Mouse (Mus musculus) CH12.LX (cell line): ENCODE measurements at regions not wholly inside any gene's neighbourhood (a gene's known extent, or its start where the extent isn't known, plus 50 kb on each side); places are given as distances from the start of the nearest gene placed in this dataset.

Source experiments
- DNase-seq: peaks from one replicate; pipeline ENCODE4 v3.0.0-alpha.2; 2013; ENCODE audit errors: extremely low read depth
- H3K27ac ChIP-seq: 2 replicates; pipeline ENCODE4 v1.5.1; 2012; ENCODE audit warnings: low read depth, mild to moderate bottlenecking, control low read depth, moderate library complexity; ENCODE audit not compliant: insufficient read depth
- H3K27me3 ChIP-seq: replicated peaks from 2 replicates; pipeline ENCODE3; 2012; ENCODE audit warnings: inconsistent platforms
- H3K36me3 ChIP-seq, 2 experiments: replicated peaks in 1 of 2; 2 replicates each; pipeline versions ENCODE3 to v1.6.1; 2012; ENCODE audit warnings: inconsistent platforms in 1 of 2, low read length in 1 of 2, mild to moderate bottlenecking in 1 of 2, mixed read lengths in 1 of 2, moderate library complexity in 1 of 2; ENCODE audit not compliant: control insufficient read depth in 1 of 2, insufficient read depth in 1 of 2
- H3K4me1 ChIP-seq, 2 experiments: 2 replicates each; pipeline ENCODE4 v1.6.1; 2012; ENCODE audit warnings: inconsistent platforms in 1 of 2, moderate library complexity in 1 of 2; ENCODE audit not compliant: insufficient read depth in 2 of 2, control insufficient read depth in 1 of 2
- H3K4me2 ChIP-seq: 2 replicates; pipeline ENCODE4 v1.6.1; 2012; ENCODE audit warnings: low read depth, mild to moderate bottlenecking, control low read depth; ENCODE audit not compliant: poor library complexity, insufficient read depth, severe bottlenecking
- H3K4me3 ChIP-seq, 3 experiments: fragments of 150-350 bp in 1 of 3; sonication (generic) in 1 of 3; replicated peaks in 1 of 3; 2 replicates each; pipeline versions ENCODE3 to v1.5.1; 2011 to 2012; ENCODE audit warnings: low read depth in 2 of 3, low read length in 2 of 3, mild to moderate bottlenecking in 2 of 3, moderate library complexity in 2 of 3, control low read depth in 1 of 3, improper control_type of control experiment in 1 of 3, inconsistent platforms in 1 of 3, mixed read lengths in 1 of 3; ENCODE audit not compliant: poor library complexity in 1 of 3
- H3K79me2 ChIP-seq: replicated peaks from 2 replicates; pipeline ENCODE4 v1.6.1; 2012; ENCODE audit warnings: mild to moderate bottlenecking, moderate library complexity; ENCODE audit not compliant: control insufficient read depth, poor library complexity, insufficient read depth, severe bottlenecking; ENCODE audit errors: extremely low read depth
- H3K9ac ChIP-seq: 2 replicates; pipeline ENCODE4 v1.6.1; 2012; ENCODE audit warnings: low read depth, mild to moderate bottlenecking, control low read depth, moderate library complexity; ENCODE audit not compliant: insufficient read depth
- H3K9me3 ChIP-seq: replicated peaks from 2 replicates; pipeline ENCODE3; 2012; ENCODE audit warnings: low read length, inconsistent platforms, mixed read lengths
- CHD2 ChIP-seq: IDR thresholded peaks from 2 replicates; pipeline ENCODE4 v1.6.1; 2011; ENCODE audit warnings: low read length, improper control_type of control experiment
- CTCF ChIP-seq, 2 experiments: IDR thresholded peaks in 1 of 2; conservative IDR thresholded peaks in 1 of 2; 2 replicates each; pipeline ENCODE4 v1.5.1; 2011 to 2012; ENCODE audit warnings: low read depth in 2 of 2, low read length in 2 of 2, improper control_type of control experiment in 1 of 2, inconsistent platforms in 1 of 2, mild to moderate bottlenecking in 1 of 2, moderate library complexity in 1 of 2
- JUN ChIP-seq: IDR thresholded peaks from 2 replicates; pipeline ENCODE4 v1.6.1; 2011; ENCODE audit warnings: low read depth, mild to moderate bottlenecking, low read length, improper control_type of control experiment, moderate library complexity; ENCODE audit not compliant: insufficient read depth
- KAT2A ChIP-seq: IDR thresholded peaks from 2 replicates; pipeline ENCODE4 v1.6.1; 2012; ENCODE audit warnings: low read length, improper control_type of control experiment, inconsistent platforms; ENCODE audit not compliant: insufficient replicate concordance
- MEF2A ChIP-seq: IDR thresholded peaks from 2 replicates; pipeline ENCODE4 v1.6.1; 2014; ENCODE audit warnings: low read depth, mild to moderate bottlenecking, inconsistent platforms, low read length, improper control_type of control experiment, borderline replicate concordance
- PAX5 ChIP-seq: IDR thresholded peaks from 2 replicates; pipeline ENCODE4 v1.6.1; 2012; ENCODE audit warnings: low read length, inconsistent platforms, mixed read lengths
- RAD21 ChIP-seq: IDR thresholded peaks from 2 replicates; pipeline ENCODE4 v1.6.1; 2011; ENCODE audit warnings: low read depth, mild to moderate bottlenecking, low read length, improper control_type of control experiment, moderate library complexity
- SMC3 ChIP-seq: IDR thresholded peaks from 2 replicates; pipeline ENCODE4 v1.6.1; 2011; ENCODE audit warnings: low read depth, low read length, improper control_type of control experiment
- TBP ChIP-seq: conservative IDR thresholded peaks from 2 replicates; pipeline ENCODE4 v1.6.1; 2011; ENCODE audit warnings: low read depth, low read length, improper control_type of control experiment
- UBTF ChIP-seq: IDR thresholded peaks from 2 replicates; pipeline ENCODE4 v1.6.1; 2012; ENCODE audit warnings: low read depth, mild to moderate bottlenecking, inconsistent platforms, low read length, improper control_type of control experiment, moderate library complexity
- USF2 ChIP-seq: conservative IDR thresholded peaks from 2 replicates; pipeline ENCODE4 v1.6.1; 2011; ENCODE audit warnings: low read depth, low read length, improper control_type of control experiment
- ZKSCAN1 ChIP-seq: IDR thresholded peaks from 2 replicates; pipeline ENCODE4 v1.6.1; 2012; ENCODE audit warnings: low read depth, inconsistent platforms, low read length, improper control_type of control experiment, borderline replicate concordance
- ZMIZ1 ChIP-seq: IDR thresholded peaks from 2 replicates; pipeline ENCODE4 v1.6.1; 2012; ENCODE audit warnings: low read depth, mild to moderate bottlenecking, inconsistent platforms, low read length, improper control_type of control experiment
- dilution Hi-C: fragments of 300-500 bp; cut with MboI; formaldehyde crosslinking; loops from 2 replicates; pipeline ENCODE4 v1.14.3; 2020; ENCODE audit warnings: low sequenced_read_pairs; ENCODE audit not compliant: extremely low pct_unique_long_range_greater_than_20kb, extremely low pct_ligation_motif_present
- in situ Hi-C: fragments of 300-500 bp; cut with MboI; formaldehyde crosslinking; loops from 3 replicates; pipeline ENCODE4 v1.14.3; 2019; ENCODE audit warnings: low sequenced_read_pairs, low pct_ligation_motif_present, low pct_unique_long_range_greater_than_20kb, mixed read lengths

GRCm38 (mm10) chrX:158613136-158613535 is 570.0 kb upstream of the Cnksr2 start:
- H3K36me3 ChIP-seq, result no peaks in the 10 kb centered on the region
- H3K4me3 ChIP-seq, result no peak overlapping the region
- H3K4me2 ChIP-seq, result no peak overlapping the region
- no peaks in the 10 kb centered on the region for H3K79me2 ChIP-seq
- H3K9ac ChIP-seq, result no peak overlapping the region
- no peak overlapping the region for H3K27ac ChIP-seq
- in situ Hi-C loops, result no loop called here
- no peaks in the 10 kb centered on the region for H3K4me1 ChIP-seq
- no peak for DNase-seq
- no peaks in the 10 kb centered on the region for H3K27me3 ChIP-seq
- H3K9me3 ChIP-seq, result no peaks in the 10 kb centered on the region
- dilution Hi-C loops, result no loop called here
- TF ChIP-seq TBP (no peak), ZKSCAN1 (no peak), UBTF (no peak), ZMIZ1 (no peak), CHD2 (no peak), KAT2A (no peak)

GRCm38 (mm10) chrX:158613607-158614006 is 570.5 kb upstream of the Cnksr2 start:
- H3K79me2 ChIP-seq, result no peaks in the 10 kb centered on the region
- H3K9me3 ChIP-seq, result no peaks in the 10 kb centered on the region
- H3K27me3 ChIP-seq, result no peaks in the 10 kb centered on the region
- no peak overlapping the region for H3K27ac ChIP-seq
- TF ChIP-seq MEF2A, result no peak
- TF ChIP-seq RAD21, result peak; percentile 41
- no peak for TF ChIP-seq USF2
- TF ChIP-seq PAX5, result no peak
- peak; percentile 26 to 29; a peak in 3 of 4 replicates for TF ChIP-seq CTCF (conservative IDR thresholded peaks at IDR 0.05 in 1 of 2, IDR thresholded peaks at IDR 0.05 in 1 of 2; ENCODE audit: low read depth in 2 of 2, low read length in 2 of 2)
- H3K4me1 ChIP-seq, result no peaks in the 10 kb centered on the region
- H3K36me3 ChIP-seq, result no peaks in the 10 kb centered on the region
- no peak overlapping the region for H3K9ac ChIP-seq
- dilution Hi-C loops, result no loop called here
- in situ Hi-C loops, result no loop called here
- H3K4me2 ChIP-seq, result no peak overlapping the region
- DNase-seq, result peak; percentile 12
- H3K4me3 ChIP-seq, result no peak overlapping the region

GRCm38 (mm10) chrX:158614029-158614428 is 570.9 kb upstream of the Cnksr2 start:
- no peaks in the 10 kb centered on the region for H3K79me2 ChIP-seq
- H3K4me3 ChIP-seq, result no peak overlapping the region
- no peaks in the 10 kb centered on the region for H3K9me3 ChIP-seq
- no peak overlapping the region for H3K9ac ChIP-seq
- in situ Hi-C loops (no loop called here), dilution Hi-C loops (no loop called here)
- no peaks in the 10 kb centered on the region for H3K27me3 ChIP-seq
- TF ChIP-seq KAT2A (no peak), JUN (no peak), CHD2 (no peak), SMC3 (no peak), ZKSCAN1 (no peak)
- H3K4me1 ChIP-seq, result no peaks in the 10 kb centered on the region
- no peak overlapping the region for H3K27ac ChIP-seq
- DNase-seq, result no peak
- H3K4me2 ChIP-seq, result no peak overlapping the region
- no peaks in the 10 kb centered on the region for H3K36me3 ChIP-seq
